Mouse (Mus musculus): Measurements from ENCODE around the gene Notum. TPM values are rescaled to one million over a fixed set of nuclear protein-coding genes. Genes with fewer than 3 reads are reported as not detected.
"Not testable (repeated sequence)": the region's sequence is repeated elsewhere in the genome, so short reads cannot be mapped to it uniquely, and the experiment has no call there.

The Notum gene
- total RNA-seq, 2 experiments from 2014 or later: not detected

GRCm38 (mm10) chr11:120675875-120676274 lies 14.9 kb upstream of the Notum start:
- not testable (repeated sequence) for ATAC-seq (ENCODE audit: poor library complexity, severe bottlenecking)

DNA sequence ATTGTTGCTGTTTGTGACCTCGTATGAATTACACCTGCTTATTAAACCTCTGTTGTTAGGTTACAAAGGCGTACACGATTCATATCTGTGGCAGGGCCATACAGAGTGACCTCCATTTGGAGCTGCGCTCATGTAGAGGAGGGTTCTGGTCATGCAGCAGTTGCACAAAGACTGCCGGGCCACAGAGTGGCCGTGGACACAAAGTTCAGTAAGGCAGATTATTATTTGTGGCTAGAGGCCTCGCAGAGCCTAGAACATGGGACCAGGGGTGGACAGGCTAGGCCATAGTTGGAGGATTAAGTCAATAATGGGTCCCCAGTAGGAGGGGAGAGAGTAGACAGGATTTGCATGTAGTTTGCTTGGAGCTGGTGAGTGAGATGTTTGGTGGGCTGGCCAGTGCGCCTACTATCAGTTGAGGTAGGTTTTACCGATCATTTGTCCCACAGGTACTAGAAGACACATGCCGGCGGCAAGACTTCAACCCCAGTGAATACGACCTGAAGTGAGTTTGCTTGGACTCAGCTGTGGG lies 12.7 kb upstream of the Notum start:
- no peak; the same call in 1 of the 2 replicates for ATAC-seq (ENCODE audit: poor library complexity, severe bottlenecking)

DNA sequence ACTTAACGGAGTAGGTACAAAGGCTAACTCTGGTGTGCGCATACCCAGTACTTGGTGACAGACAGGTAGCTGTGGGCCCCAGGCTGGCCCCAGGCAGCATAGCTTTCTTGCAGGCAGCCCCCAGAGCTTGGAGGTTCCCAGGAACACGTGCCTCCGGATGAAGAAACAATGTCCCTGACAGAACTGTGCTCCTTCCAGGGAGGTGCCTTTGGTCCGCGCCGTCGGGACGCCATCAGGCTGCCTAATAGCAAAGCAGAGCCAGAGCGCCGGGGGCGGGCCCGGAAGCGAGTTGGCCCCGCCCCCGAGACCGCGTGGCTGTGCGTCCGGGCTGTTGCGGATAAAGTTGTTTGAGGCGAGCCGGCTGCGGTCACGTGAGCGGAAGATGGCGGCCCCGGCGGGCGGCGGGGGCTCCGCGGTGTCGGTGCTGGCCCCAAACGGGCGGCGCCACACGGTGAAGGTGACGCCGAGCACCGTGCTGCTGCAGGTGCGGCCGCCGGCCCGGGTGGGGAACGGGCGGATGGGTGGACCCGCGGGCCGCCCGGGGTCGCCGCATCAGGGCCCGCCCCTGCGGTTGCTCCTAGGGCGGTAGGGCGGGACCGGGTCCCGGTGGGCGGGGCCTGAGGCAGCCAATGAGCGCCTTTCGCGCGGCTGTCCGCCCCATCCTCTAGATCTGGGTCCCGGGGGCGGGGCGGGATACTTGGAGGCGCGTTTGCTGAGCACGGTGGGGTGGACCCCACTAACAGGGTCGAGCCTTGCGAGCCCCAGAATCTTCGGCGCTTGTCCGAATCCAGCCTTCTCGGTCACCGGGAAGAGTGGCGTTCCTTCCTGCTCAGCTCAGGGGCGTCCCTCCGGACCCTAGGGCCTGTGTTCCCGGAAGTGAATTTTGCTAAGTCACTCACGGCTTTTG lies 12.0 kb upstream of the Notum start, which contains the start of gene Aspscr1:
Aspscr1 (plus strand) TSS at position 287 of the 907 bp plus-strand sequence.
- ATAC-seq (ENCODE audit: poor library complexity, severe bottlenecking): peak; percentile 93

GRCm38 (mm10) chr11:120666617-120667016 lies 5.6 kb upstream of the Notum start:
- no peak for ATAC-seq (ENCODE audit: poor library complexity, severe bottlenecking)

- no peak for ATAC-seq (ENCODE audit: poor library complexity, severe bottlenecking)
Observed at GRCm38 (mm10) chr11:120665406-120665805, 4.4 kb upstream of the Notum start.

GRCm38 (mm10) chr11:120663714-120664113 lies 2.7 kb upstream of the Notum start:
- no peak for ATAC-seq (ENCODE audit: poor library complexity, severe bottlenecking)

- no peak for ATAC-seq (ENCODE audit: poor library complexity, severe bottlenecking)
Observed at GRCm38 (mm10) chr11:120662759-120663158, 1.8 kb upstream of the Notum start.

DNA sequence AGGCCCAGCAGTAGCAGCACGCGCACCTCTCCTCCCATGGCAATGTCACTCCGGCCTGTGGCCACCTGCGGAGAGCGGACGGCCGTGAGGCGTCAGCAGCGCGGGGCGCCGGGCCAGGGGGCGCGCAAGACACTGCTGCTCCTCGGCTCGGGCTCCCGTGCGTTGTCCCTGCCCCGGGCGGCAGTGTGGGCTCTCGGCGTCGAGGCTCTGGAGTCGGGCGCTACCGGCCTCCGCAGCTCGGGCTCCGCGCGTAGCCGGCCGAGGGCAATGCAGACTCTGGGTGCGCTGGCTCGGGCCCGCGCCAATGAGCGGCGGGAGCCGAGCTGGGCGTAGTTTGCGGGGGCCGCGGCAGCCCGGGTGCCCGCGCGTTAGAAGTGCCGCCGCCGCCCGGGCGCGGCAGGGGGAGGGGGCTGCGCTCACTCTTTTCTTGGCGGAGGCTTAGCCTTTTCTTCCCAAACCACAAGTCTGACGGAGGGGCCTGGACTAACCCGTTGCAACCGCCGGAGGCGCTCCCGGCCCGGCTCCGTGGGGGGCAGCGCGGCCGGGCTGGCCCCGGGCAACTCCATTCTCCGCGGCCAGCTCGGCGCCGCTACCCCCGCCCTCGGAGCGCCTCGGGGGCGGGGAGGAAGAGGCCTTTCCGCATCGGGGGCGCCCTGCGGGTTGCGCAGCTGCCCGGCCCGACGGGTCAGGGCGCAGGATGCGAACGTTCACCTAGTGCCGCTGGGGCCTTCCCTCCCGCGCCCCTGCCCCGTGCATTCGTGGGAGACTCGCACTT lies 487 bp downstream of the Notum start:
- peak; percentile 20; the same call in 1 of the 2 replicates for ATAC-seq (ENCODE audit: poor library complexity, severe bottlenecking)

- ATAC-seq (ENCODE audit: poor library complexity, severe bottlenecking): 0 out of 2 replicates have a peak, but pooled peaks have one; percentile 22
Observed at GRCm38 (mm10) chr11:120659509-120660300, 1.3 kb downstream of the Notum start.

- ATAC-seq (ENCODE audit: poor library complexity, severe bottlenecking): peak; percentile 80
Observed at GRCm38 (mm10) chr11:120658876-120659410, 2.0 kb downstream of the Notum start.

- ATAC-seq (ENCODE audit: poor library complexity, severe bottlenecking): no peak
Observed at GRCm38 (mm10) chr11:120657301-120657700, 3.7 kb downstream of the Notum start.

DNA sequence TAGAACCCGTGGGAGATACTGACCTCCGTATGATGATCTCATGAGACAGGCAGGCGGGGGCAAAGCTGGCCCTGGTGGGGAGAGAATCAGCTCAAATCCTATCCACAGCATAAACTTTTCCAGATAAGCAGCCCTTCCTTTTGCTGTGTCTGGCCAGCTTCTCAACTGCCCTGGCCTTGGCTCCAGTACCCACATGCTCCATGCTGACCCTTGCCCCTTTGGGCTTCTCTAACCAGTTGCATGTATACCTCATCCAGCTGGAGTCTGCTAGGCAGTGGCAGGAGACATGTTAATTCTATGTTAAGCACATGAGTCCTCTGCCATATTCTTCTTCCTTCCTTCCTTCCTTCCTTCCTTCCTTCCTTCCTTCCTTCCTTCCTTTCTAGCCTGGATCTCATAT lies 6.2 kb downstream of the Notum start:
- ATAC-seq (ENCODE audit: poor library complexity, severe bottlenecking): no peak

- no peak for ATAC-seq (ENCODE audit: poor library complexity, severe bottlenecking)
Observed at GRCm38 (mm10) chr11:120651872-120652271, 9.1 kb downstream of the Notum start.

- ATAC-seq (ENCODE audit: poor library complexity, severe bottlenecking): no peak
Observed at GRCm38 (mm10) chr11:120648001-120648476, 12.9 kb downstream of the Notum start, which contains the start of gene Myadml2. Gene Myadml2 (minus strand): TSS chr11:120648158.

- ATAC-seq (ENCODE audit: poor library complexity, severe bottlenecking): no peak
Observed at GRCm38 (mm10) chr11:120647047-120647830, 13.7 kb downstream of the Notum start.

DNA sequence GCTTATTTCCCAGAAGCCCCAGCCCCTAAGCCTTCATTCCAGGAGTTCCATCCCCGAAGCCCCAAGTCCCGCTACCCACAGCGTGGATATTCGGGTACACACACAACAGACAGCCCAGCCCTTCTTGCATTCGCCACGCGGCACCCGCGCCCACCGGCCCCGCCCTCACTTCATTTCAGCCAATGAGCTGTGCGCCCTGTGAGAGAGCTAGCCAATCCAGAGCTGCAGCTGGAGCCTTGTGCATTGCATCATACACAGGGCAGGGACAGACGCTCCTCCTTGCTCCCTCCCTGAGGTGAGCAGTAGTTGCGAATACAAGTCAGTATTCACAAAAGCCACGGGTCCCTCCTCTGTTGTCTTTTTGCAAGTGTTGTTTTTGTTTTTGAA lies 17.4 kb downstream of the Notum start, which contains the start of gene Pycr1:
Pycr1 (minus strand) TSS at position 169 of the 387 bp plus-strand sequence.
- peak; percentile 96 for ATAC-seq (ENCODE audit: poor library complexity, severe bottlenecking)

DNA sequence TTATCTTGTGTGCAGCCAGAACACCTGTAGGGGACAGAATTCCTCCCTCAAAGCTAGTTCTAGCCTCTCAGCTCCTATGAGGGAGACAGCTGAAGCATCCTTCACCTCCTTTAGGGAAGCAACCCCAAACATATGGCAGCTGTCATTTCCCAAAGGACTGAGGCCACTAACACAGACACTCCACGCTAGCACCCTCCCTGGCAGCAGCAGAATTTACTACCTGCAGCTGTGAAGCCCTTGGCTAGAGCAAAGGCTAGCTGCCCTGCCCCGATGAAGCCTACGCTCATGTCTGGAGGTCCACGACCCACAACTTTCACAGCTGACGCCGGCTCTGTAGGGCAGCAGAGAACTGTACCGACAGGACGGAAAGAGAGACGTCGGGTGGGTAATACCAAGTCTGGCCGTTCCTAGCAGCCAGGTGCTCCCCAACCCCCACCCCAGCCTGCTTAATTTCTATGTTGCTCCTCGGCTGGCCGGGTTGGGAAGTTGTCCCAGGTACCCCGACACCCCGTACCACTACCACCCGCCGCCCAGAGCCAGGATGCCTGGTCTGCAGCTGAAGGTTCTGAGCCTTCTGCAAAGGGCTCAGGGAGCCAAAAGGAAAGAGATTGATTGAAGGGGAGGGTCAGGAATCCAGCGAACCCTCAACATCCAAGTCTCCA lies 17.9 kb downstream of the Notum start:
- peak; percentile 30 for ATAC-seq (ENCODE audit: poor library complexity, severe bottlenecking)

DNA sequence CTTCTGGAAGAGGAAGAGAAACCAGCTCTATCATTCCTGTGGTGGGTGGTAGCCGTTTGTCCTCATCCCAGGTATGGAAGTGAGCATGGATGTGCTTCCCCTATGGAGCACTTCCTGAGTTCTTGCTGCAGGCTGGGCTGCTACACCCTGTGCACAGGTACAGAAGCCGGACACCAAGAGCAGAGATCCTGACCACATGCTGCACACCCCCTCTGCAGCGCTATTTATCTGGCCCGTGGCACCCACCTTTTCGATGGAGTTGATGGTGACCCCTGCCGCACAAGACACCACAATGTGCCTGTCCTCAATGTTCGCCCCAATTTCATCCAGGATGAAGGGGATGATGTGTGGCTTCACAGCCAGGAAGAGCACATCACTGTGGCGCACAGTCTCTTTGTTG lies 19.1 kb downstream of the Notum start:
- peak; percentile 36 for ATAC-seq (ENCODE audit: poor library complexity, severe bottlenecking)

- ATAC-seq (ENCODE audit: poor library complexity, severe bottlenecking): no peak
Observed at GRCm38 (mm10) chr11:120641255-120641654, 19.7 kb downstream of the Notum start.

All from megakaryocyte, adult 5-6 weeks (primary cell).